Mouse (Mus musculus): ENCODE data around the gene Serpina9. TPM values are rescaled to one million over a fixed set of nuclear protein-coding genes. Genes with fewer than 3 reads are reported as not detected.
"Not testable (repeated sequence)": the region's sequence is repeated elsewhere in the genome, so short reads cannot be mapped to it uniquely, and the experiment has no call there.

Gene Serpina9
- polyA plus RNA-seq, 2 experiments from 2014 or later, result 1.8 to 4.8 TPM

- ATAC-seq, result no peak
Measured at GRCm38 (mm10) chr12:103988754-103989513, 24.6 kb downstream of the Serpina9 start.

DNA sequence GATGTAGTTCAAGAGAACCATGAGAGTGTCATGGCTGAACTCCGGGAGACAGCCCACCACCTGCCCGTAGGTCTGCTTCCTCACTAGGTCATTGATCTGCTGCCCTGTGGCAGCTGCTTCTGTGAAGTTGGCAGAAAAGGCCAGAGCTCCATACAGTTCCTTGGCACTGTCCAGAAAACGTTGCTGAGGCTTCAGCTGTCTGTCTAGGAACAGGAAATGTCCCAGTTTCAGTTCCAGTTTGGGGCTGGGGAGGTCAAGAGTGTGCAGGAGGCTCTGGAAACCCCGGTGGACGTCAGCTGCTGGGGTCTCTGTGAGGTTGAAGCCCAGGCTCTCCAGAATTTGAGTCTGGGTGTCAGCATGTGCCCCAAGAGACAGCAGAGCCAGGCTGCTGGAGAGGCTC, 27.7 kb downstream of the Serpina9 start:
- no peak for ATAC-seq

GRCm38 (mm10) chr12:103984935-103985334, 28.6 kb downstream of the Serpina9 start:
- no peak for ATAC-seq

DNA sequence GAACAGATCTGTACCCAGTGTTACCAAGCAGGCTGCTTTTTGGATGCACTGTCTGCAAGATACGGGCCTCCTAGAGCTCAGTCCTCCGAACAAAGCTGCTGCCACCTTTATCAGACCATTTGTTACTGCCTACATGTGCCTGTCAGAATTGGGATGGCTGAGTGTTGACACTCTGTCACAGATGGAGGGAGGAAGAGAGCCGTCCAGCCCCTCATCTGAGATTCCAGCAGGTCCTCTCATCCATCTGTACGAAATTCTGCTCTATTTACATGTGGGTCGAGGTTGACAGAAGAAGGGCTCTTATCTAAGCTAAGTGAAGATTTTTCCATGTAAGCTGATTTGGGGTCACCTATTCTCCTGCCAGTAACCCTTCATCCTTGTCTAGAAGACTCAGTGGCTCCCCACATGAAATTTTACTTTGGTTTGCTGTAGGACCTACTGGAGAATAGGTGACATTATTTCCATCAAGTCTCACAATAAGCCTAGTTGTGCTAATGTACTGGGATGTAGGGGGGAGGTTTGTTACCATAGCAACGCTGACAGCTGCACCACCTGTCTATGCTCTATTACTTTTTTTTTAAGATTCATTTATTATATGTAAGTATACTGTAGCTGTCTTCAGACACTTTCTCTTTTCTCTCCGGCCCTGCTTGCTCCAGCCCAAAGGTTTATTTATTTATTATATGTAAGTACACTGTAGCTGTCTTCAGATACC, 31.8 kb downstream of the Serpina9 start:
- ATAC-seq, result no peak

GRCm38 (mm10) chr12:103978294-103978693, 35.3 kb downstream of the Serpina9 start:
- ATAC-seq, result no peak

- no peak for ATAC-seq
Measured at GRCm38 (mm10) chr12:103977846-103978245, 35.7 kb downstream of the Serpina9 start.

GRCm38 (mm10) chr12:103977060-103977459, 36.5 kb downstream of the Serpina9 start:
- no peak for ATAC-seq

DNA sequence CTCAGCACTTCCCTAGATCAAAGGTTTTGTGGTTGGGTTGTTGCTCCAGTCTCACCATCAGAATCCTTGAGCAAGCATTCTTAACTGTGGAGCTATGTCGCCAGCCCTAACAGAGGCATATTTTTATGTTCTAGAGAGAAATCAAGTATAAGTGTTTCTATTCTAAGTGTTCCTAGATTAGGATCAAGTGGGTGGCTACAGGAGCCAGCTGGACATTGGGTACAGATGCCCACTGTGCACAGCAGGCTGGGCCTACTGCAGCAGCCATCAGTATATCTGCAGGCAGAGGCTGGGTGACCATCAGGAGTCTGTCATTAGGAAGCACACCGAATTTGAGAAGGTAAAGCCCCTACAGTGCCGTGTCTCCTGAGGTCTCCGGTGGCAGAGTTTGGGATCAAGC, 42.5 kb downstream of the Serpina9 start:
- no peak for ATAC-seq

GRCm38 (mm10) chr12:103969577-103970116, 43.9 kb downstream of the Serpina9 start:
- no peak for ATAC-seq

DNA sequence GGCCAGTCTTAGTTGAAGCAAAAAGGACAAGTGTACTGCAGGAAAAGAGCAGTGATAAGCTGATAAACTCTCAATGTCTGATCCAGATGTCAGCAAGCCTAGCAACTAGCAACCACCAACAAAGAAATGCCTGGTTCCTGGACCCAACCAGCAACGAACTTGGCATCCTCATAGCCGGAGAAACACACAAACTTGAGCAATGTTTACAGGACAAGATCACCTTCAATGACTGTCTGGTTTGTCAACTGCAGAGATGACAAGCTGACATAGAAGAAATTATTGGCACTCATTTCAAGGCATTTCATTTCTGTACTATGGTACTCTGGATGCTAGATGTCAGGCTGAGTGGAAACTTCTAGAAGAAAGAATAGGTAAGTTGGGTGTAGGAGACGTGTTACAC, 46.8 kb downstream of the Serpina9 start:
- no peak for ATAC-seq

DNA sequence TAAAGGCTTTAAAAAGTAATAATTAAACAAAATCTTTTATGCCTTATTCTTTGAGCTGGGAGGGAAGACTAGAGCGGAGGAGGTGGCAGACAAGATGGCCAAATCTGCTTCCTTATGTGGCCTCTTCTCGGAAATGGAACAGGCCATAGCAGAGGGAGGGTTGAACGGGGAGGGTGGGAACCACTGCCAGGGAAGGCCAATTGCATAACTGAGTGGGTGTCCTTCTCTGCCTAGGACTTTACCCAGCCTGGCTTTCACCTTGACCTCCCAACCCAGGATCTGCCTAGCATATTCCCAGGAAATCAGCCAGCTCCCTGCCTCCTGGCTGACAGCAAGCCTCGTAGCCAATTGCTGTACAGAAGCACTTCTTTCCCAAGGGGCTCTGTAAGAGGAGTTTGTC, 50.3 kb downstream of the Serpina9 start:
- ATAC-seq, result no peak

DNA sequence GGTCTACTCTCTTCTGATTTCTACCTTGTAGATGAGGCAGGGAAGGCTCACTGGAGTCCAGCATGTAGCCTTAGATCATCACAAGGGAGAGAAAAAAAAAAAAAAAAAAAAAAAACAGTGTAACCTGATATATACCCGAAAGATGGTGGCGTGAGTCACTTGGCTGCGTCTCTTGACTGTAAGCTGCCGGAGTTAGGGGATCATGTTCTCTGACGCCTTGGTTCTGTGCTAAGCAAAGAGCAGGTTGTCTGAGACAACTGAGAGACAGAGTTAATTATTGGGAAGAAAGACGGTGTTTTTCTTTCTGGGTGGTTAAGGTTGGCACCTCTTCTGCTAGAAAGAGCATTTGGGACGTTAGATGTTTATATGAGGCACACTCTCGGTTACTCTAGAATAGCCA, 50.7 kb downstream of the Serpina9 start:
- no peak for ATAC-seq

- ATAC-seq, result no peak
Measured at GRCm38 (mm10) chr12:103962337-103962736, 51.2 kb downstream of the Serpina9 start.

- no peak for ATAC-seq
Measured at GRCm38 (mm10) chr12:103961716-103962115, 51.8 kb downstream of the Serpina9 start.

- ATAC-seq, result no peak
Measured at GRCm38 (mm10) chr12:103958798-103959197, 54.8 kb downstream of the Serpina9 start, which contains the start of gene Serpina1e. Serpina1e (minus strand) TSS chr12:103958975.

GRCm38 (mm10) chr12:103956555-103956954, 57.0 kb downstream of the Serpina9 start:
- ATAC-seq, result not testable (repeated sequence)

- not testable (repeated sequence) for ATAC-seq
Measured at GRCm38 (mm10) chr12:103952972-103953371, 60.6 kb downstream of the Serpina9 start.

DNA sequence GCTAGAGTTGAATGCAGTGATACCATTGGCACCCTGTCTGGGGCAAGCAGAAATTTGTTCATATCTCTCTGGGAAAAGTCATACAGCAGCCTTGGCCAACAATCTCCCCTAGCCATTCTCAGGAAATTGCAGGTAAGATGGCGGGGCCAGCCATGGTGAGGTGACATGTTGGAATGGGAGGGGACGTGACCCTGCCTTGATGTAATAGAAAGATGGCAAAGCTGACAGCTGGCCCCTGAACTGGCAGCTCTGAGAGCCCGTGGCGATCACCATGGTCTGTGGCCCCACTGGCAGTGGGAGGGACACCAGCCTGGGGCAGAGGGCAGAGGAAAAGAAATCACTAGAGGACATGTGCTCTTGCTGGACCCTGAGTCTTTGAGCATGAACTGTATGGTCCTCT, 67.3 kb downstream of the Serpina9 start:
- ATAC-seq, result no peak

Other genes with a start within 250 kb of the Serpina9 start
- not detected for gene Serpina1d, start 240.2 kb downstream of the Serpina9 start, polyA plus RNA-seq (2017; shearing (Covaris generic))
- not detected for gene Serpina1b, start 183.4 kb downstream of the Serpina9 start, polyA plus RNA-seq (2017; shearing (Covaris generic))
- gene Serpina1a, start 150.2 kb downstream of the Serpina9 start, polyA plus RNA-seq (2017; shearing (Covaris generic)), result not detected
- not detected for gene Serpina1c, start 108.9 kb downstream of the Serpina9 start, polyA plus RNA-seq (2017; shearing (Covaris generic))
- not detected for gene Serpina1e, start 54.8 kb downstream of the Serpina9 start, polyA plus RNA-seq (2017; shearing (Covaris generic))
- gene Serpina11, start 23.8 kb downstream of the Serpina9 start, polyA plus RNA-seq (2017; shearing (Covaris generic)), result not detected
- under 1 TPM in 1 of 2 experiments, not detected in 1; 0.26 TPM for gene Serpina12, start 30.7 kb upstream of the Serpina9 start, polyA plus RNA-seq (2017; shearing (Covaris generic))
- not detected for gene Serpina5, start 87.4 kb upstream of the Serpina9 start, polyA plus RNA-seq (2017; shearing (Covaris generic))
- gene Serpina3a, start 99.0 kb upstream of the Serpina9 start, polyA plus RNA-seq (2017; shearing (Covaris generic)), result not detected
- not detected for gene Serpina3b, start 114.2 kb upstream of the Serpina9 start, polyA plus RNA-seq (2017; shearing (Covaris generic))
- not detected for gene Serpina3c, start 140.1 kb upstream of the Serpina9 start, polyA plus RNA-seq (2017; shearing (Covaris generic))
- 10 to 100 TPM in 1 of 2 experiments, 1 to 10 TPM in 1; 7.0 to 13.5 TPM for gene Serpina3f, start 200.8 kb upstream of the Serpina9 start, polyA plus RNA-seq (2017; shearing (Covaris generic))
- gene Serpina3g, start 222.5 kb upstream of the Serpina9 start, polyA plus RNA-seq (2017; shearing (Covaris generic)), result 100 to 1,000 TPM; 165 to 220 TPM
- not detected for gene Serpina3i, start 249.4 kb upstream of the Serpina9 start, polyA plus RNA-seq (2017; shearing (Covaris generic))